Mouse (Mus musculus): Measurements from ENCODE around the gene Zfp950.

GRCm38 (mm10) chr19:61151372-61151700 lies 10.7 kb upstream of the Zfp950 start:
- TF ChIP-seq CTCF (IDR thresholded peaks at IDR 0.05; ENCODE audit: low read depth, low read length), result no peak
- no peak for TF ChIP-seq POLR2A (IDR thresholded peaks at IDR 0.05; ENCODE audit: borderline replicate concordance, low read depth, low read length)
